Mouse (Mus musculus): ENCODE measurements around the gene Plekhj1. TPM values are rescaled to one million over a fixed set of nuclear protein-coding genes. Genes with fewer than 3 reads are reported as not detected.

Plekhj1 gene
- polyA plus RNA-seq, 1 experiment from 2014 or later: 156 TPM

- H3K27ac ChIP-seq: peak overlapping the region; percentile 97
- peaks cover 33% of the 10 kb centered on the region for H3K4me1 ChIP-seq
- no peaks in the 10 kb centered on the region for H3K27me3 ChIP-seq
- peak overlapping the region; percentile 89 for H3K4me2 ChIP-seq
- H3K4me3 ChIP-seq (replicated peaks): peak overlapping the region; percentile 96
- H3K9me3 ChIP-seq: no peaks in the 10 kb centered on the region
- peaks cover 66% of the 10 kb centered on the region for H3K36me3 ChIP-seq (replicated peaks)
- peak overlapping the region; percentile 98 for H3K9ac ChIP-seq
- 3% methylated on average over 59 of the region's 59 CpGs for WGBS
- ATAC-seq (ENCODE audit: low FRiP score): peak; percentile 73
Observed at GRCm38 (mm10) chr10:80797186-80798149, 958 bp downstream of the Plekhj1 start.

- Histone ChIP-seq H3K9me3 (no peaks in the 10 kb centered on the region), H3K4me1 (peaks cover 33% of the 10 kb centered on the region), H3K4me2 (peak overlapping the region; percentile 89), H3K9ac (peak overlapping the region; percentile 98; the same call in 1 of the 2 replicates), H3K27me3 (no peaks in the 10 kb centered on the region), H3K36me3 (replicated peaks) (peaks cover 66% of the 10 kb centered on the region), H3K27ac (no peak overlapping the region), H3K4me3 (replicated peaks) (peak overlapping the region; percentile 96)
- no peak for ATAC-seq (ENCODE audit: low FRiP score)
- WGBS: 90% methylated on average over 9 of the region's 9 CpGs
Observed at GRCm38 (mm10) chr10:80796307-80796848, 2.0 kb downstream of the Plekhj1 start.

- Histone ChIP-seq H3K4me1 (peaks cover 23% of the 10 kb centered on the region), H3K27me3 (no peaks in the 10 kb centered on the region), H3K36me3 (replicated peaks) (peaks cover 66% of the 10 kb centered on the region), H3K4me3 (replicated peaks) (no peak overlapping the region), H3K9ac (peak overlapping the region; percentile 22; the same call in 1 of the 2 replicates), H3K27ac (no peak overlapping the region), H3K9me3 (no peaks in the 10 kb centered on the region), H3K4me2 (no peak overlapping the region)
- 85% methylated on average over 8 of the region's 8 CpGs for WGBS
- ATAC-seq (ENCODE audit: low FRiP score): no peak
Observed at GRCm38 (mm10) chr10:80794750-80795149, 3.7 kb downstream of the Plekhj1 start.

- H3K4me1 ChIP-seq: peaks cover 16% of the 10 kb centered on the region
- no peaks in the 10 kb centered on the region for H3K9me3 ChIP-seq
- H3K27me3 ChIP-seq: no peaks in the 10 kb centered on the region
- no peak for ATAC-seq (ENCODE audit: low FRiP score)
- H3K27ac ChIP-seq: no peak overlapping the region
- peaks cover 75% of the 10 kb centered on the region for H3K36me3 ChIP-seq (replicated peaks)
- 94% methylated on average over 4 of the region's 4 CpGs for WGBS
- H3K4me3 ChIP-seq (replicated peaks): no peak overlapping the region
- no peak overlapping the region for H3K4me2 ChIP-seq
- no peak overlapping the region for H3K9ac ChIP-seq
Observed at GRCm38 (mm10) chr10:80793803-80794202, 4.6 kb downstream of the Plekhj1 start.

- H3K9ac ChIP-seq: no peak overlapping the region
- WGBS: 92% methylated on average over 13 of the region's 13 CpGs
- no peak overlapping the region for H3K4me2 ChIP-seq
- no peak for ATAC-seq (ENCODE audit: low FRiP score)
- peaks cover 81% of the 10 kb centered on the region for H3K36me3 ChIP-seq (replicated peaks)
- no peaks in the 10 kb centered on the region for H3K9me3 ChIP-seq
- H3K27ac ChIP-seq: no peak overlapping the region; the same call in 1 of the 2 replicates
- no peak overlapping the region for H3K4me3 ChIP-seq (replicated peaks)
- no peaks in the 10 kb centered on the region for H3K27me3 ChIP-seq
- H3K4me1 ChIP-seq: peaks cover 16% of the 10 kb centered on the region
Observed at GRCm38 (mm10) chr10:80793033-80793784, 5.2 kb downstream of the Plekhj1 start.

- 78% methylated on average over 41 of the region's 41 CpGs for WGBS
- H3K4me1 ChIP-seq: peaks cover 16% of the 10 kb centered on the region
- H3K4me3 ChIP-seq (replicated peaks): no peak overlapping the region
- no peak overlapping the region for H3K4me2 ChIP-seq
- no peaks in the 10 kb centered on the region for H3K27me3 ChIP-seq
- no peak overlapping the region for H3K9ac ChIP-seq
- peaks cover 89% of the 10 kb centered on the region for H3K36me3 ChIP-seq (replicated peaks)
- 0 out of 2 replicates have a peak overlapping the region, but pooled peaks have one; percentile 13 for H3K27ac ChIP-seq
- no peak for ATAC-seq (ENCODE audit: low FRiP score)
- H3K9me3 ChIP-seq: no peaks in the 10 kb centered on the region
Observed at GRCm38 (mm10) chr10:80792175-80793032, 6.0 kb downstream of the Plekhj1 start.

- peaks cover 8% of the 10 kb centered on the region for H3K4me1 ChIP-seq
- H3K9ac ChIP-seq: no peak overlapping the region
- H3K4me3 ChIP-seq (replicated peaks): peak overlapping the region; percentile 4; the same call in 1 of the 2 replicates
- H3K27ac ChIP-seq: no peak overlapping the region
- no peaks in the 10 kb centered on the region for H3K9me3 ChIP-seq
- peaks cover 97% of the 10 kb centered on the region for H3K36me3 ChIP-seq (replicated peaks)
- WGBS: 83% methylated on average over 33 of the region's 33 CpGs
- H3K4me2 ChIP-seq: no peak overlapping the region
- no peaks in the 10 kb centered on the region for H3K27me3 ChIP-seq
- ATAC-seq (ENCODE audit: low FRiP score): no peak
Observed at GRCm38 (mm10) chr10:80791476-80792174, 6.8 kb downstream of the Plekhj1 start.

- no peak overlapping the region for H3K4me2 ChIP-seq
- no peak overlapping the region for H3K27ac ChIP-seq
- H3K9me3 ChIP-seq: no peaks in the 10 kb centered on the region
- 0 out of 2 replicates have a peak, but pooled peaks cover 2% of the 10 kb centered on the region for H3K4me1 ChIP-seq
- no peak overlapping the region for H3K9ac ChIP-seq
- peaks cover 97% of the 10 kb centered on the region for H3K36me3 ChIP-seq (replicated peaks)
- no peak overlapping the region for H3K4me3 ChIP-seq (replicated peaks)
- 91% methylated on average over 19 of the region's 19 CpGs for WGBS
- H3K27me3 ChIP-seq: no peaks in the 10 kb centered on the region
- ATAC-seq (ENCODE audit: low FRiP score): no peak
Observed at GRCm38 (mm10) chr10:80790761-80791404, 7.5 kb downstream of the Plekhj1 start.

GRCm38 (mm10) chr10:80787517-80787916, 10.9 kb downstream of the Plekhj1 start:
- no peak for ATAC-seq (ENCODE audit: low FRiP score)
- no peak overlapping the region for H3K9ac ChIP-seq
- H3K4me2 ChIP-seq: no peak overlapping the region
- no peaks in the 10 kb centered on the region for H3K27me3 ChIP-seq
- WGBS: 87% methylated on average over 2 of the region's 2 CpGs
- H3K4me1 ChIP-seq: no peaks in the 10 kb centered on the region
- H3K4me3 ChIP-seq (replicated peaks): no peak overlapping the region
- peaks cover 98% of the 10 kb centered on the region for H3K36me3 ChIP-seq (replicated peaks)
- H3K9me3 ChIP-seq: no peaks in the 10 kb centered on the region
- no peak overlapping the region for H3K27ac ChIP-seq

- Histone ChIP-seq H3K4me3 (replicated peaks) (no peak overlapping the region), H3K4me2 (no peak overlapping the region), H3K4me1 (no peaks in the 10 kb centered on the region), H3K9ac (no peak overlapping the region), H3K36me3 (replicated peaks) (peaks cover 98% of the 10 kb centered on the region), H3K9me3 (no peaks in the 10 kb centered on the region), H3K27ac (no peak overlapping the region), H3K27me3 (no peaks in the 10 kb centered on the region)
- no peak for ATAC-seq (ENCODE audit: low FRiP score)
- WGBS: 96% methylated on average over 11 of the region's 11 CpGs
Observed at GRCm38 (mm10) chr10:80785963-80786362, 12.5 kb downstream of the Plekhj1 start.

- Histone ChIP-seq H3K27me3 (no peaks in the 10 kb centered on the region), H3K9me3 (no peaks in the 10 kb centered on the region), H3K27ac (no peak overlapping the region), H3K36me3 (replicated peaks) (peaks cover 97% of the 10 kb centered on the region), H3K4me1 (no peaks in the 10 kb centered on the region), H3K4me2 (no peak overlapping the region), H3K9ac (no peak overlapping the region), H3K4me3 (replicated peaks) (no peak overlapping the region)
- WGBS: 76% methylated on average over 12 of the region's 12 CpGs
- ATAC-seq (ENCODE audit: low FRiP score): no peak
Observed at GRCm38 (mm10) chr10:80784871-80785270, 13.6 kb downstream of the Plekhj1 start.

Data from forebrain, embryonic 12.5 days (tissue).